Mouse (Mus musculus): ENCODE measurements around the gene Ly6c2. TPM values are rescaled to one million over a fixed set of nuclear protein-coding genes. Genes with fewer than 3 reads are reported as not detected.
A peak's percentile ranks its signal among the peaks of the same experiment; 100 is the strongest.
"Not testable (repeated sequence)": the region's sequence is repeated elsewhere in the genome, so short reads cannot be mapped to it uniquely, and the experiment has no call there.

The Ly6c2 gene
- total RNA-seq (2015) (9,861 and 10,026 TPM in 2 replicates), total RNA-seq (2017) (3,107 and 3,295 TPM in 2 replicates)

- ATAC-seq (ENCODE audit: poor library complexity, severe bottlenecking) = peak; percentile 82
Observed at GRCm38 (mm10) chr15:75111861-75112630, at the start of gene Ly6c2. Ly6c2 (minus strand) TSS chr15:75111970.

- no peak for ATAC-seq (ENCODE audit: poor library complexity, severe bottlenecking)
Observed at GRCm38 (mm10) chr15:75157646-75158045, 45.9 kb upstream of the Ly6c2 start.

- ATAC-seq (ENCODE audit: poor library complexity, severe bottlenecking) = peak; percentile 57
Observed at GRCm38 (mm10) chr15:75154940-75155339, 43.2 kb upstream of the Ly6c2 start, which contains the start of gene Ly6g. Ly6g (plus strand) TSS chr15:75155240.

- ATAC-seq (ENCODE audit: poor library complexity, severe bottlenecking) = peak; percentile 61
Observed at GRCm38 (mm10) chr15:75153087-75153486, 41.3 kb upstream of the Ly6c2 start.

GRCm38 (mm10) chr15:75143735-75144134 lies 32.0 kb upstream of the Ly6c2 start:
- ATAC-seq (ENCODE audit: poor library complexity, severe bottlenecking) = peak; percentile 82

GRCm38 (mm10) chr15:75141812-75142360 lies 30.1 kb upstream of the Ly6c2 start:
- ATAC-seq (ENCODE audit: poor library complexity, severe bottlenecking) = peak; percentile 58

- peak; percentile 77 for ATAC-seq (ENCODE audit: poor library complexity, severe bottlenecking)
Observed at GRCm38 (mm10) chr15:75137739-75138138, 26.0 kb upstream of the Ly6c2 start.

GRCm38 (mm10) chr15:75135090-75135783 lies 23.5 kb upstream of the Ly6c2 start:
- ATAC-seq (ENCODE audit: poor library complexity, severe bottlenecking) = peak; percentile 71

GRCm38 (mm10) chr15:75132346-75132745 lies 20.6 kb upstream of the Ly6c2 start:
- not testable (repeated sequence) for ATAC-seq (ENCODE audit: poor library complexity, severe bottlenecking)

- peak; percentile 66 for ATAC-seq (ENCODE audit: poor library complexity, severe bottlenecking)
Observed at GRCm38 (mm10) chr15:75120066-75120465, 8.3 kb upstream of the Ly6c2 start.

GRCm38 (mm10) chr15:75118742-75119141 lies 7.0 kb upstream of the Ly6c2 start:
- ATAC-seq (ENCODE audit: poor library complexity, severe bottlenecking) = peak; percentile 55

- ATAC-seq (ENCODE audit: poor library complexity, severe bottlenecking) = peak; percentile 38
Observed at GRCm38 (mm10) chr15:75117481-75117880, 5.7 kb upstream of the Ly6c2 start.

GRCm38 (mm10) chr15:75116525-75116924 lies 4.8 kb upstream of the Ly6c2 start:
- peak; percentile 57 for ATAC-seq (ENCODE audit: poor library complexity, severe bottlenecking)

- not testable (repeated sequence) for ATAC-seq (ENCODE audit: poor library complexity, severe bottlenecking)
Observed at GRCm38 (mm10) chr15:75110424-75110823, 1.3 kb downstream of the Ly6c2 start.

GRCm38 (mm10) chr15:75099261-75099660 lies 12.5 kb downstream of the Ly6c2 start:
- no peak for ATAC-seq (ENCODE audit: poor library complexity, severe bottlenecking)

GRCm38 (mm10) chr15:75088041-75088440 lies 23.7 kb downstream of the Ly6c2 start:
- ATAC-seq (ENCODE audit: poor library complexity, severe bottlenecking) = not testable (repeated sequence)

GRCm38 (mm10) chr15:75069965-75070364 lies 41.8 kb downstream of the Ly6c2 start:
- peak; percentile 80 for ATAC-seq (ENCODE audit: poor library complexity, severe bottlenecking)

- ATAC-seq (ENCODE audit: poor library complexity, severe bottlenecking) = peak; percentile 77
Observed at GRCm38 (mm10) chr15:75062030-75062574, 49.7 kb downstream of the Ly6c2 start.

GRCm38 (mm10) chr15:75060505-75060904 lies 51.3 kb downstream of the Ly6c2 start:
- ATAC-seq (ENCODE audit: poor library complexity, severe bottlenecking) = peak; percentile 71; the same call in 1 of the 2 replicates
